Mouse (Mus musculus): ENCODE measurements around the gene Gm26602. TPM values are rescaled to one million over a fixed set of nuclear protein-coding genes. Genes with fewer than 3 reads are reported as not detected.

The Gm26602 gene
- polyA plus RNA-seq (2016; fragmentation: Nextera tagmentation; extraction: Ambion mirVana) = 1.9 TPM in 1 of 2 replicates, not detected in the other

GRCm38 (mm10) chr10:79910556-79910955 lies at the start of gene Gm26602:
Gene Gm26602, plus strand, starts transcription at chr10:79910856.
- DNase-seq (ENCODE audit: extremely low spot score, low spot score) = no peak
- Histone ChIP-seq H3K9me3 (no peaks in the 10 kb centered on the region), H3K4me3 (0 out of 2 replicates have a peak within 1 kb of the TSS, but pooled peaks have one; percentile 1), H3K27me3 (ENCODE audit: poor library complexity, severe bottlenecking) (peaks cover 32% of the 10 kb centered on the region), H3K27ac (peak within 1 kb of the TSS; percentile 99; the same call in 1 of the 2 replicates), H3K4me1 (peaks cover 45% of the 10 kb centered on the region), H3K36me3 (replicated peaks) (peaks cover 45% of the 10 kb centered on the region)
- WGBS = 92% methylated on average over 4 of the region's 4 CpGs

GRCm38 (mm10) chr10:79861230-79862048 lies 49.2 kb upstream of the Gm26602 start:
- WGBS = 89% methylated on average over 25 of the region's 25 CpGs
- Histone ChIP-seq H3K36me3 (replicated peaks) (peaks cover 100% of the 10 kb centered on the region), H3K9me3 (no peaks in the 10 kb centered on the region), H3K27me3 (ENCODE audit: poor library complexity, severe bottlenecking) (no peaks in the 10 kb centered on the region), H3K27ac (no peak overlapping the region), H3K4me3 (no peak overlapping the region), H3K4me1 (peaks cover 48% of the 10 kb centered on the region)
- no peak for DNase-seq (ENCODE audit: extremely low spot score, low spot score)

GRCm38 (mm10) chr10:79862049-79862788 lies 48.4 kb upstream of the Gm26602 start:
- no peak for DNase-seq (ENCODE audit: extremely low spot score, low spot score)
- H3K4me3 ChIP-seq = peak overlapping the region; percentile 5; the same call in 1 of the 2 replicates
- WGBS = 92% methylated on average over 23 of the region's 23 CpGs
- H3K27ac ChIP-seq = no peak overlapping the region
- H3K36me3 ChIP-seq (replicated peaks) = peaks cover 100% of the 10 kb centered on the region
- peaks cover 48% of the 10 kb centered on the region for H3K4me1 ChIP-seq
- no peaks in the 10 kb centered on the region for H3K9me3 ChIP-seq
- no peaks in the 10 kb centered on the region for H3K27me3 ChIP-seq (ENCODE audit: poor library complexity, severe bottlenecking)

- H3K27me3 ChIP-seq (ENCODE audit: poor library complexity, severe bottlenecking) = no peaks in the 10 kb centered on the region
- DNase-seq (ENCODE audit: extremely low spot score, low spot score) = no peak
- peak overlapping the region; percentile 5; the same call in 1 of the 2 replicates for H3K4me3 ChIP-seq
- WGBS = 85% methylated on average over 10 of the region's 10 CpGs
- no peak overlapping the region for H3K27ac ChIP-seq
- H3K4me1 ChIP-seq = peaks cover 44% of the 10 kb centered on the region
- H3K36me3 ChIP-seq (replicated peaks) = peaks cover 97% of the 10 kb centered on the region
- H3K9me3 ChIP-seq = no peaks in the 10 kb centered on the region
These were observed 47.7 kb upstream of the Gm26602 start for GRCm38 (mm10) chr10:79862925-79863324.

GRCm38 (mm10) chr10:79864351-79865188 lies 46.1 kb upstream of the Gm26602 start:
- WGBS = 61% methylated on average over 10 of the region's 10 CpGs
- no peaks in the 10 kb centered on the region for H3K27me3 ChIP-seq (ENCODE audit: poor library complexity, severe bottlenecking)
- no peak for DNase-seq (ENCODE audit: extremely low spot score, low spot score)
- peak overlapping the region; percentile 44; the same call in 1 of the 2 replicates for H3K27ac ChIP-seq
- peaks cover 35% of the 10 kb centered on the region for H3K4me1 ChIP-seq
- peaks cover 94% of the 10 kb centered on the region for H3K36me3 ChIP-seq (replicated peaks)
- H3K4me3 ChIP-seq = peak overlapping the region; percentile 14; the same call in 1 of the 2 replicates
- H3K9me3 ChIP-seq = no peaks in the 10 kb centered on the region

- DNase-seq (ENCODE audit: extremely low spot score, low spot score) = no peak
- 73% methylated on average over 12 of the region's 12 CpGs for WGBS
- Histone ChIP-seq H3K27ac (peak overlapping the region; percentile 44; the same call in 1 of the 2 replicates), H3K36me3 (replicated peaks) (peaks cover 94% of the 10 kb centered on the region), H3K9me3 (no peaks in the 10 kb centered on the region), H3K4me3 (peak overlapping the region; percentile 14; the same call in 1 of the 2 replicates), H3K4me1 (peaks cover 34% of the 10 kb centered on the region), H3K27me3 (ENCODE audit: poor library complexity, severe bottlenecking) (no peaks in the 10 kb centered on the region)
These were observed 45.5 kb upstream of the Gm26602 start for GRCm38 (mm10) chr10:79865189-79865601.

- H3K27ac ChIP-seq = peak overlapping the region; percentile 44
- peaks cover 32% of the 10 kb centered on the region for H3K4me1 ChIP-seq
- no peaks in the 10 kb centered on the region for H3K9me3 ChIP-seq
- 83% methylated on average over 19 of the region's 19 CpGs for WGBS
- peak overlapping the region; percentile 14; the same call in 1 of the 2 replicates for H3K4me3 ChIP-seq
- H3K36me3 ChIP-seq (replicated peaks) = peaks cover 92% of the 10 kb centered on the region
- no peak for DNase-seq (ENCODE audit: extremely low spot score, low spot score)
- no peaks in the 10 kb centered on the region for H3K27me3 ChIP-seq (ENCODE audit: poor library complexity, severe bottlenecking)
These were observed 44.8 kb upstream of the Gm26602 start for GRCm38 (mm10) chr10:79865801-79866295.

GRCm38 (mm10) chr10:79866601-79867000 lies 44.1 kb upstream of the Gm26602 start:
- H3K36me3 ChIP-seq (replicated peaks) = peaks cover 92% of the 10 kb centered on the region
- no peak for DNase-seq (ENCODE audit: extremely low spot score, low spot score)
- H3K27ac ChIP-seq = no peak overlapping the region
- no peaks in the 10 kb centered on the region for H3K27me3 ChIP-seq (ENCODE audit: poor library complexity, severe bottlenecking)
- 89% methylated on average over 11 of the region's 11 CpGs for WGBS
- H3K4me3 ChIP-seq = peak overlapping the region; percentile 8; the same call in 1 of the 2 replicates
- no peaks in the 10 kb centered on the region for H3K9me3 ChIP-seq
- H3K4me1 ChIP-seq = peaks cover 28% of the 10 kb centered on the region

GRCm38 (mm10) chr10:79871845-79872244 lies 38.8 kb upstream of the Gm26602 start:
- Histone ChIP-seq H3K27ac (no peak overlapping the region), H3K4me3 (no peak overlapping the region), H3K27me3 (ENCODE audit: poor library complexity, severe bottlenecking) (peaks cover 14% of the 10 kb centered on the region), H3K36me3 (replicated peaks) (peaks cover 54% of the 10 kb centered on the region), H3K9me3 (no peaks in the 10 kb centered on the region), H3K4me1 (peaks cover 41% of the 10 kb centered on the region)
- 93% methylated on average over 8 of the region's 8 CpGs for WGBS
- DNase-seq (ENCODE audit: extremely low spot score, low spot score) = no peak

- Histone ChIP-seq H3K27ac (peak overlapping the region; percentile 97), H3K36me3 (replicated peaks) (peaks cover 46% of the 10 kb centered on the region), H3K4me3 (peak overlapping the region; percentile 71), H3K27me3 (ENCODE audit: poor library complexity, severe bottlenecking) (peaks cover 19% of the 10 kb centered on the region), H3K9me3 (no peaks in the 10 kb centered on the region), H3K4me1 (peaks cover 45% of the 10 kb centered on the region)
- DNase-seq (ENCODE audit: extremely low spot score, low spot score) = no peak
- WGBS = 40% methylated on average over 3 of the region's 3 CpGs
These were observed 37.8 kb upstream of the Gm26602 start for GRCm38 (mm10) chr10:79872862-79873261.

GRCm38 (mm10) chr10:79873313-79873712 lies 37.3 kb upstream of the Gm26602 start:
- H3K36me3 ChIP-seq (replicated peaks) = peaks cover 43% of the 10 kb centered on the region
- H3K4me3 ChIP-seq = peak overlapping the region; percentile 71
- H3K4me1 ChIP-seq = peaks cover 47% of the 10 kb centered on the region
- H3K27ac ChIP-seq = peak overlapping the region; percentile 97
- no peak for DNase-seq (ENCODE audit: extremely low spot score, low spot score)
- WGBS = 21% methylated on average over 6 of the region's 6 CpGs
- peaks cover 19% of the 10 kb centered on the region for H3K27me3 ChIP-seq (ENCODE audit: poor library complexity, severe bottlenecking)
- H3K9me3 ChIP-seq = no peaks in the 10 kb centered on the region

Measured in forebrain, embryonic 10.5 days (tissue).